Mouse (Mus musculus) gastrocnemius, adult 8-10 months (tissue): ENCODE data around the gene Rufy2. TPM values are rescaled to one million over a fixed set of nuclear protein-coding genes. Genes with fewer than 3 reads are reported as not detected.
"Not testable (repeated sequence)": the region's sequence is repeated elsewhere in the genome, so short reads cannot be mapped to it uniquely, and the experiment has no call there.

Source experiments
- DNase-seq, 2 experiments: peaks; one replicate each; pipeline ENCODE4 v3.0.0; 2022; ENCODE audit warnings: low spot score in 2 of 2
- total RNA-seq, 4 experiments: library from RNA; stranded (reverse); gene quantifications; 2 replicates each; pipeline ENCODE4 v1.2.4; 2022

Gene Rufy2
- total RNA-seq, 4 experiments from 2014 or later = 3.8 to 5.0 (median 4.4) TPM

DNA sequence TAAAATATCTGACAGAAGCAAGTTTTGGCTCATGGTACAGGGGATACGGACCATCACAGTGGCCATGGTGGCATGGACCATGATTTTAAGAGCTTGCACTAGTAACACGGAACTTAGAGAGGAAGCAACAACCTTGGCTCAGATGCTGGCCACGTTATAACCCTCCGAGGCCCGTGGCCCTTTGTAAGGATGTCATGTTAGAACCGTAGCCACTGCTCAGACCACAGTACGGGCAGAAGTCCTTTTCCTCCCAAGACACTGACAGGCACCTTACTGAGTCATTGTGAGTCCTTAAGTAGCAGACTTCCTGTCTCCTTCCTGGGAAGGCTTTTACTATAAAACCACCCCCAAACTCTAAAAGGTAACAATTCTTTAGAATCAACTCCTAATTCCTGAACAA lies 71.2 kb downstream of the Rufy2 start:
- no peak for DNase-seq

DNA sequence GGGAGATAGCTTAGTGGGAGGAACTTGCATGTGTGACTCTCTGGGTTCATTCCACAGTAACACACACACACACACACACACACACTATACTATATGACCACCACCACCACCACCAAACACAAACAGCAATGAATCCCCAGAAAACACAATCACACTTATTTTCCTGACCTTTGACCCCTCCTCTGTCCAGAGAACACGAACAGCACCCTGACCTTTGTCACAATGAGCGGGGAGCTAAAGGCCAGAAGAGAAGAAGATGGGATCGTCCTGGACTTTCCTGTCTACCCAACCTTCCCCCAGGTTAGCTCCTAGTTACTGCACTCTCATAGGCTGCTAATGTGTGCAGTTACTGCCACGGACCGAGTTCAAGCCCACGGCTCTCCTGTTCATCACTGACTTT lies 72.0 kb downstream of the Rufy2 start:
- no peak for DNase-seq

DNA sequence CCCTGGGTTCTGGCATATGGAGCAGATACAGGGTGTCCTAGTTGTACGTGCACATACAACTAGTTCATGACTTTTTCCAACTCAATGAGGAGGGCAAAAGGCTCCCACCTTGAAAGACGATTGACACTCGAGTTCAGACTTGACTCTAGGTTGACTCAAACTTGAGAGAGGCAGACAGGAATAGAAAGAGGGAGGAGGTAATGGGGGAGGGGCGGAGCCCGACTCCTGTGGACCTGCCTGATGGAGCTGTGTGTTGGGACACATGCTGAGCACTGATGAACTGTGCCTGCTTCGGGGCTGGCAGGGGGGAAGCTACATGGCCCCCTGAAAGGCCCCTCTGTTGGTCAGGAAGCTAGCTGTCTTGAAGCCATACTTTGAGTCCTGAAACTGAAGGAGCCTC lies 73.0 kb downstream of the Rufy2 start:
- no peak for DNase-seq

DNA sequence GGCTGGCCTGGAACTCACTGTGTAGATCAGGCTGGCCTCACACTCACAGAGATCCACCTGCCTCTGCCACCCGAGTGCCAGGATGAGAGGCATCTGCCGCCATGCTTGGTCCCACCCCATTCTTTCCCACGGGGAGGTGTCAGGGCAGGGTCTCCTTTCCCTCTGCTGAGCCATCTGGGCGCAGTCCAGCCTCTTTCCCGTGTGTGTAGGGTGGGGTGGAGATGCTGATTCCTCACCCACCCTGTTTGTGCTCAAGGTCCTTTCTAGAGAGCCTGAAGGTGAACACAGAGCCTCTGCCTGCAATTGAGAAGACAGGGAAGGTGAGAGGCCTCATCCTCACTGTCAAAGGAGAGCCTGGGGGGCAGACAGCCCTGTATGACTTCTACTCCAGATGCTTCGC lies 74.0 kb downstream of the Rufy2 start:
- DNase-seq = not testable (repeated sequence)

DNA sequence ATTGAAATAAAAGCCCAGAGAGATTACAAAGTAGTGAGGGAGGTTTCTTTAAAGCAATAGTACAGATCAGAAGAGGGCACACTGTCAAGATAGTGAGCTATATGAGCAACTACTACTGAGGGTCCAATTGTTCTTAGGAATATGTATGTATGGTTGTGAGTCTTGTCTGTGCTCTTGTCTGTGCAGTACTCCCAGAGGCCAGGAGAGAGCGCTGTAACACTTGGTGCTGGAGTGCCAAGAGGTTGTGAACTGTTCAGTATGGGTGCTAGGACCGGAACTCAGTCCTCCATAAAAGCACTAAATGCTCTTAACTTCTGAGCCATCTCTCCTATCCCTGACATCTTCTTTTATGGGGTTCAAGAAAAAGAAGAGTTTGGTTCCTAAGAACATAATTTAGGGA lies 74.6 kb downstream of the Rufy2 start:
- DNase-seq = no peak

DNA sequence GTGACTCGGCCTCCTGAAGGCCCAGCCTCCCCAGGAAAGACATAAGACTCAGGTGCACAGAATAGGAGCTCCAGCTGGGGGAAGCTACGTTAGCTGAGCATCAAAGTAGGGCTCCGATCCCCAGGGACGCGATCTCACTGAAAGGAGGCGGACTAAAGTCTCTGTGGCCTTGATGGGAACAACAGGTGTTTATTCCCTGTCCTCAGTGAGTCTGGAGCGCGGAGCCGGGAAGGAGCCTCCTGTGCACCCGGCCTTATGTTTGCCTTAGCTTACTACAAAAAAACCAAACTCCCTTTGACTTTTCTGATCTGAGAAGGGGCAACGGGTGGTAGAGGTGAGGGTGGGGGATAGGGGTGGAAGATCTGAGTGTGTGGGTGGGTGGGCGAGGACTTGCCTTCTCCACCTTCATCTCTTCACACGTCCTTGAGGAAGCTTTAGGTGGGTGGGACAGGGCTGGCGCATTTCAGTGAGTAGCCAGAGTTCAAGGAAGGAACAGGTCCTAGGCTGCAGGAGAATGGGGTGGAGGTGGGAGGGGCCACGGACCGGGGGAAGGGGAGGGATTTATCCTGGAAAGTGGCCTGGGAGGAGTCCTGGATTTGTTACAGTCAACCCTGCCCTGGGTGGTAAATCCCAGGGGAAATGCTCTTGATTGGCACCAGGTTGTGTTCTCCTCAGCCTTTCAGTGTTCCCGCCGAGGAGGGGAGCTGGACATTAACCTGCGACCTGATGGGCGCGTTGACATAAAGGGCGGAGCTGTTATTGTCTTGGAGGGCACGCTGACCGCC lies 77.1 kb downstream of the Rufy2 start:
- DNase-seq = no peak

DNA sequence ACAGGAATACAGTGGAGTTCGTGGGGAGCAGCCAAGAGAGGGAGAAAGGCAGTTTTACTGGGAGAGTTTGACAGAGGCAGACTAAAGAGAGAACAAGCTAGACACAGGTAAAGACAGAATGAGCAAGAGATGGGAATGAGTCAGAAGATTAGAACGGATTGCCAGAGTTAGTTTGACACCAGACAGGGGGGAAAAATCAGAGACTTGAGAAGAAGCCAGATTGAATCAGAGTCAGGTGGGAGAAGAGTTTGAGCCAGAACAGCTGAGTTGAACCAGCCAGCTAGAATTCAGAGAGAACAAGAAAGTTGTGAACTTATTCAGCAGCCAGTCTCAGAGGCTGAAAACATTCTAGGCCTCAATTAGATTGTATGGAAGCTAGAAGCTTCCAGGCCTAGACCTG lies 79.8 kb downstream of the Rufy2 start, which contains the start of gene Pbld1:
TSS of gene Pbld1 (plus strand) at position 301 of the 400 bp plus-strand sequence.
- DNase-seq = no peak

DNA sequence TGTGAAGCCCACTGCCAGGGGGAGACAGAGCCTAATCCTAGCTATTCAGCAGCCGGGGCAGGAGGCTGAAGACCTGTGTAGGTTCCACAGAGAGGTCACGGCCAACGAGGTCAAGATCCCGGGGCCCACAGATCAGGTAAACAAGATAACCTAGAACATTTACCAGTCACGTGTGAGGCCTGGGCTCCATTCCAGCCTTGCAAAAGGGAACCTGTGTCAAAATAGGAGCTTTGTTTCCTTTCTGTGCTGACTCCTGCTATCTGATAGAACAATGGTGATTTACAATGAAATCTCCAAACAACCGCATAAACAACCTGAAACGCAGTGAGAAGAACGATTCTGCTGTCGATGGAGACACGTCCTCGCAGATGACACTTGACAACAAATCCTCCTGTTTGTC lies 80.4 kb downstream of the Rufy2 start:
- no peak for DNase-seq

DNA sequence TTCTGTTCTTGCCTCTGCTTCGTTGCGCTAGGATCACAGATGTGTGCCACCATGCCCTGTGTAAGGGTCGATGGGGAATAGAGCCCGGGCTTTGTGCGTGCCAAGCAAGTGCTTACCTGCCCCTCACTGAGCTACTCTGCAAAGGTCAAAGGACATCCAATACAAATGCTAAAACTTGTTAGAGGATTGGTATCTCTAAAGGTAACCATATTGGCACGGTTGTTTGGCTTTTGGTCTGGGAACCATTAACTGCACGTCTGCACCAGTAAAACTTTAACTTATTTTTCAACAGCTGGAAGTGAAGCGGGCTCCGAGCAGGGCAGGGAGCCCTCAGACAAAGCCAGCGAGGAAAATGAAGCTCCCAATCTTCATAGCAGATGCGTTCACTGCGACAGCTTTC lies 81.2 kb downstream of the Rufy2 start:
- DNase-seq = no peak

DNA sequence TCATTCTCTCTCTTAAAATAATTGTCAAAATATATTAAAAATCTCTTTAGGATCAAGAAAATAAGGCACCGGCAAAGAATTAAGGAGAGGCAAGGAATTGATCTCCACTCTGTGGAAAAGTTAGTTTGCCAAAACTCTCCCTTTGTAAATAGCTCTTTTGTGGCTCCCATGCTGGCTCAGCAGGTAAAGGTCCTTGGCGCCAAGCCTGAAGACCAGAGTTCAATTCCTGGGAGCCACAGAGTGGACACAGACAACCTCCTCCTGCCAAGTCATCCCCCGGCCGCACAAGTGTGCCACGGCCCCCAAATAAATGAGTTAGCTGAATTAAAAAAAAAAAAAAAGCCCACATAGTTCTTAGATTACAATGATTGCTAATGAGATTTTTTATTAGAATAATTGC lies 82.7 kb downstream of the Rufy2 start:
- DNase-seq = no peak

DNA sequence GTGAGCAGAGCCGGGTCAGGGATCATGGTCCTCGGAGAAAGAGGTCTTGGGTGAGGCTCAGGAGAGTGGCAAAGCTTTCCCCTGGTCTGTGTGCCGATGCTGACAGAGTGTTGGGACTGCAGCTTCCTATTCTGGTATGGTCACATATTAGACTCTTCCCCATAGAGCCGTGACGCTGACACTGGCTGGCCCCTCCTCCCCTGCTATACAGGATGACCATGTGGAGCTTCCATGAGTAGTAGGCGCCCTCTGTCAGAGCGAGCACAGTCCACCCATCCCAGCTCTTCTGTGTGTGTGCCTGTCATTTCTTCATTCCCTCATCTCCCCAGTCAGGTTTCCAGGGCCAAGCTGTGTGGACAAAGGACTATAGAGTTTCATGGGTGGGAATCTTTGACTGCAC lies 83.3 kb downstream of the Rufy2 start:
- DNase-seq = no peak

DNA sequence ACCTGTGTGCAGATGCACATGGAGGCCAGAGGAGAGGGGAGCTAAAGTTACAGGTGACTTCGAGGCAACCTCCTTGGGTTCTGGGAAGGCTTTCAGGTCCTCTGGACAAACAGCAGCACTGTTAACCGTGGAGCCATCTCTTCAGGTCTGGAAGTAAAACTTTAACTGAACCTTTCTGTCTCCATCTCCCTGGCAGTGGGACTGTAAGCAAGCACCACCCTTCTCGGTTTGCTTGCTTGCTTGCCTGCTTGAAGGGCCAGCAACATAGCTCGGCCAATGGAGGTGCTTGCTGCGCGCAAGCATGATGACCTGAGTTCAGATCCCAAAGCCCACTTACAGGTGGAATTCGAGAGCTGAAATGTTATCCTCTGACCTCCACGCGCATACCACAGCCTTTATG lies 84.5 kb downstream of the Rufy2 start:
- DNase-seq = no peak

DNA sequence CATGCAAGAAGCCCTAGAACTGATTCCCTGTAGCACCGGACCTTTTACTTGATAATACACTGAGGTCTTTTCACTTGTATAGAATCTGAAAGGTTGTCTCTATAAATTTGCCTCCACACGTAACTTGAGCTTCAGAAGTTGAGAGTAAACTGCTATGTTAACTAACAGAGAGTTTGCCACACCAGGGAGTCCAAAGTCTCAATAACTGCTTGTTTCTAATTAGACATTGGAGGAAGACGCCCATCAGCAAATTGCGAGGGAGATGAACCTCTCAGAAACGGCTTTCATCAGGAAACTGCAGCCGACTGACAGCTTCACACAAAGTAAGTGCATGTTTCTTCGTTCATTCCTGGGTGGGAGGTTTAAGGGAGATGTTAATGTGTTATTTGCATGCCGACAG lies 85.5 kb downstream of the Rufy2 start:
- DNase-seq = no peak

DNA sequence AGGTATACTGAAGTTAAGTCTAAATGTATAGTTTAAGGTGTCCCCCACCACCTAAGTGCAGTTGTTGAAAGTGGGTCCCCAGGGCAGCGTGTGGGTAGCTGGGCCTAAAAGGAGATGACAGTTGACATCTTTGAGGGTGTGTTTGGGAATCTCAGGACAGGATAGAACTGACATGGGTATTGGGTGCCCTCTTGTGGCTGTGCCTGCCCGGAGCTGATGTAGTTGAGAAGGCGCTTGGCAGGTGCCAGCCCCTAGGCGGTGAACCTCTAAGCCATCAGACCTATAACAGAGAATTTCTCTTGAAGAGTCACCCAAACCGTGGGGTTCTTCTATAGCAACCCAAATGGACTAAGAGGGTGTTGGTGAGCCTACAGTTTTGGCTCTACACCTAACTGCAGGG lies 86.0 kb downstream of the Rufy2 start:
- peak; percentile 67 to 73 for DNase-seq

Other genes with a start within 250 kb of the Rufy2 start
- 10 to 100 TPM; 18.3 to 22.5 (median 21.9) TPM for gene Ccar1, start 187.9 kb upstream of the Rufy2 start, total RNA-seq
- 1 to 10 TPM; 1.6 to 3.1 (median 1.7) TPM for gene Tet1, start 71.2 kb upstream of the Rufy2 start, total RNA-seq
- gene Slc25a16, start 59.6 kb upstream of the Rufy2 start, total RNA-seq = 10 to 100 TPM; 18.1 to 24.1 (median 22.0) TPM
- gene Dna2, start 33.2 kb upstream of the Rufy2 start, total RNA-seq = under 1 TPM; 0.16 to 0.34 (median 0.27) TPM
- gene Hnrnph3, start 44.0 kb downstream of the Rufy2 start, total RNA-seq = 10 to 100 TPM; 14.6 to 19.3 (median 17.8) TPM
- 1 to 10 TPM; 2.0 to 3.5 (median 2.6) TPM for gene Pbld2, start 44.1 kb downstream of the Rufy2 start, total RNA-seq
- under 1 TPM; 0.36 to 0.99 (median 0.47) TPM for gene Pbld1, start 79.9 kb downstream of the Rufy2 start, total RNA-seq
- under 1 TPM in 1 of 4 experiments, not detected in 3; 0.46 TPM for gene Atoh7, start 119.4 kb downstream of the Rufy2 start, total RNA-seq
- 100 to 1,000 TPM; 285 to 333 (median 306) TPM for gene Mypn, start 223.7 kb downstream of the Rufy2 start, total RNA-seq